Mouse (Mus musculus) ES-CJ7 (cell line): ENCODE measurements at regions not wholly inside any gene's neighbourhood (a gene's known extent, or its start where the extent isn't known, plus 50 kb on each side); places are given as distances from the start of the nearest gene placed in this dataset.

Experiments used
- DNase-seq: peaks from one replicate; pipeline ENCODE4 v3.0.0; 2011; ENCODE audit warnings: low read depth, low spot score

DNA sequence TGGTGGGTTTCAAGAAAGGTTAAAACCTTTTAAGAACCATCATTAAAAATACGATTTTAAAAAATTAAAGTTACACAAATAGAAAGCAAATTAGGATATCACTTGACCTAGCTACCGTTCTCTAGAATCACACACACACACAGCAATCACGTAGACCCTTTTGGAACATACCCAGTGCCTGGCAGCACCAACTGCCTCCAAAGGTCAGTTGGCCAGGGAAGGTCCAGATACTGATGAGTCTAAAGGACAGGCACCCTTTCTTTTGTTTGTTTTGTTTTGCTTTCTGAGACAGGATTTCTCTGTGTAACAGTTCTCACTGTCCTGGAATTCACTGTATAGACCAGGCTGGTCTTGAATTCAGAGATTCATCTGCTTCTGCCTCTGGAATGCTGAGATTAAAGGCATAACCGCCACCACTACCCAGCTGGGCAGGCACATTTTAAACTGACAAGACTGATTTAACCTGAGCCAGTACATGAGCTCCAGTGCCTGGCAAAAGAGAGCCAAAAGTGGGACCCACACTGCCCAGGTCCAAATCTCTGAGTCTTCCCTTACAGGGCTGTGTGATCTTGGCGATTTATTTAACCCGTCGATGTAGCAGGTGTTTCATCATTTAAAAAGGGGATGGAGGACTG lies 353.0 kb downstream of the Pmp22 start:
- DNase-seq: no peak

DNA sequence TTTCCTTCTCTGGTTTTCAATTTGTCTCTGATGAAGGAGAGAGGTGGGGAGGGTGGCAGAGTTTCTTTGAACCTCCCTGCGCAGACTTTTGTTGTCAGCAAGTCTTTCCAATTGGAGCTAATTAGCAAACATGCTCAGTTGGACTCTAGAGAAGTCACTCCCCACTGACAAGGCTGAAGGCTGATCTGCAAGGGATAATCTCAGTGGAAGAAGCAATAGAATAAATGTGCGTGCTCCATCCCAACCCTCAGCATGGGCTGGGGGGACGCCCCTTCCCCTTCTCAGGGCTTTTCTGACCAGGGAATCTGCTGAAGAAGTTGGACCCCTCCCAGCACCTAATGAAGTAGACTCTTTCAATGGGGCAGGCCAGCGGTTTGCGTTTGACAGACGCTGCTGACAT lies 353.8 kb downstream of the Pmp22 start:
- DNase-seq: no peak

DNA sequence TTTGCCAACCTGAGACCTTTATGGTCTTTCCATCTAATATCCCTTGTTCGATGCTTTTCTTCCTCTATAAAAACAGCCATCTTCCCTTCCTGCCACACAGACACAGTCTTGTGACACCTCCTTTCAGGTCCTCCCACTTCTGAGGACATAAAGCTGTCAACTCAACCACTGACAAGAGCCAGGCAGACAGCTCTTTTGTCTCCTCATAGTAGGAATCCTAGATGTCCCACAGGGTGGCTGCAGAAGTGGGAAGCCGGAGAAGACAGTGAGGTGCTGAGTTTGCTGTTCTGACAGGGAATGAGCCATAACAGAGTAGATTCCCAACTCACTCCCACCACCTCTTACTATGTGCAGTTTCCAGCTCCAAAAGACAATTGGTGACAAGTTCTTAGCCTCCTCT lies 358.4 kb downstream of the Pmp22 start:
- no peak for DNase-seq

GRCm38 (mm10) chr11:63502181-63502580 lies 373.4 kb downstream of the Pmp22 start:
- DNase-seq: no peak

GRCm38 (mm10) chr11:63507387-63507786 lies 378.6 kb downstream of the Pmp22 start:
- DNase-seq: no peak

DNA sequence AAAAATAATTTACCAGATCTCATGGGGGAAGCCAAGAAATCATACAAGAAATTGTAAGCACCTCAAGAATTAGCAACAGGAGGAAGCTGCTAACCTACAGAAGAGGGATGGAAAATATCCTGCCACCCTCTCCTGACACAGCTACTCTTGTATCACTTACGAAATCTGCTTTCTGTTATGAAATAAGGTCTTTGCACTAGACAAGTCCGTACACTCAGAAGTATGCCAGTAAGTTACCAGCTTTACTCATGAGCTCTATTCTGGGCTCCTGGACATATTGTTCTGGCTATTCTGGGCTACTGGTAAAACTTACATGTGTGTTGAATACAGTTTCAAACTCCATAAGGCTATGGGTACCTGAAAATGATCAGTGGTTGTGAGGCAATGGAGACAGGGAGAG lies 379.9 kb downstream of the Pmp22 start:
- no peak for DNase-seq

GRCm38 (mm10) chr11:63510611-63511010 lies 381.8 kb downstream of the Pmp22 start:
- no peak for DNase-seq

GRCm38 (mm10) chr11:63514615-63515014 lies 385.8 kb downstream of the Pmp22 start:
- no peak for DNase-seq

DNA sequence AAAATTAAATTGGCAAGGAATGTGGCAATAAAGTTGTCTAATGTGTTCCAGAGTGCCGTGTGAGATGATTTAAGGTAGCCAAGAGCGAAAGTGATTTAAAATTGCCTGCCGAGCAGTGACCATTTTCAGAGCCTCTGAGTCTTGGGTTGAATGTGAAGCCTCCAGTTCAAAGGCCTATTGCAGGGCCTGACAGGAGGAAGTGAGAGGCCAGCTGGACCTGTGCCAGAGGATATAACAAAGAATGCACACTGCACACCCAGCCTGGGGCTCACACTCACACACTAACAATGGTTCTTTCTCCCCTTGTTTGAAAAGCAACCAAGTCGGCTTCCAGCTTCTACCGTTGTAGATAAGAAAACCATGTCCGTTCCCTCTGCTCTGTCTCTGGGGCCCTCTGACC lies 390.1 kb downstream of the Pmp22 start:
- no peak for DNase-seq

DNA sequence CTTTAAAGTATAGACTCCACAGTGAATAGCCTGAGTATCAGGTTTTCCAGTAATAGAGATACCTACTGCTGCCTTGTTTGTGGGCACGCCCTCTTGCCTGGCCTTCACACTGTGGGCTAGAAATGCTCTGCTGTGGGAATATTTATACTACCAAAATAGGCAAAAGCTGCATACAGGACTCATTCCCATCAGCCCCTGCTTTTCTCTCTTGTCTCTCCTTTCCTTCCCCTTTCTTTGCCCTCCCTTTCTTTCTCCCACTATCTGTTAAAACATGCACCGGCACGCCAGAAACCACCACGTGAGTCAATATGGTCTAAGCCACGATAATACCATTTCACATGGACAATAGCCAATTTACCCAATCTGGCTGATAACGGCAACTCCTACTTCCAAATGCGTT lies 395.5 kb downstream of the Pmp22 start:
- DNase-seq: no peak

DNA sequence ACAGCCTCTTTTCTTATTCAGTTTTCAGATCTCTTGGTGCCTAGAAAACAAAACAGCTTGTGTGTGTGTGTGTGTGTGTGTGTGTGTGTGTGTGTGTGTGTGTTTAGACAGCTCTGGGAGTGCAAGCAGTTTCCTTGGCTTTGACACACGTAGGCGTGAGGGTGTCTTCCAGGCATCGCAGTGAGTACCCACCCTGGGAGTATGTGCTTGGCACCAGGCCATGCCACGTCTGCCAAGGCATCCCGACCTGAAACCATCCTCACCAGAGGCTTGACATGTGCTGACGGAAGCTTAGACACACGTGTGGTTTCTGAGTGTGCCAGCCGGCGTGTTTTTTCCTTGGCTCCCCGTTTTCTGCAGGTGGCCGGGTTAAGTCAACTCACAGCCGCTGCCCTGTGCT lies 396.6 kb downstream of the Pmp22 start:
- no peak for DNase-seq

GRCm38 (mm10) chr11:63525956-63526355 lies 396.1 kb downstream of the Hs3st3b1 start:
- DNase-seq: no peak

DNA sequence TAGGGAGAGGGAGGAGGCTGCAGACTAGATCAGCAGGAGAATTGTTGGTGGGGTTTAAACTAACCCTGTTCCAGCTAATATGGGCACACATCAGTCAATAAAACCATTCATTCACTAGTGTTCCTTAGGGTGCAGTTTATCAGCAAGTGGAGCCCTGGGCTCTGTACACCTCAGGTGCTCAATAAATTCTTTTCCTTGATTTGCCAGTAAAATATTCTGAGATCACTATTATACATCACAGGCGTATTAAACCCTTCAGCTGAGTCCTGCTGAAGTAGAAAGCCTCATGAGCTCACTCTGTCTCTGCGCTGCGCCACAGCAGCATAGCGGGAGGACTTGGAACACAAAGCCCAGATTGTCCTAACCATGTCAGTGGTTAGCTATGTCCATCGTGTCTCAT lies 389.3 kb downstream of the Hs3st3b1 start:
- DNase-seq: no peak

- peak; percentile 90 for DNase-seq
Measured at GRCm38 (mm10) chr11:63533555-63534200, 388.4 kb downstream of the Hs3st3b1 start.

GRCm38 (mm10) chr11:63537693-63538092 lies 384.4 kb downstream of the Hs3st3b1 start:
- DNase-seq: no peak

DNA sequence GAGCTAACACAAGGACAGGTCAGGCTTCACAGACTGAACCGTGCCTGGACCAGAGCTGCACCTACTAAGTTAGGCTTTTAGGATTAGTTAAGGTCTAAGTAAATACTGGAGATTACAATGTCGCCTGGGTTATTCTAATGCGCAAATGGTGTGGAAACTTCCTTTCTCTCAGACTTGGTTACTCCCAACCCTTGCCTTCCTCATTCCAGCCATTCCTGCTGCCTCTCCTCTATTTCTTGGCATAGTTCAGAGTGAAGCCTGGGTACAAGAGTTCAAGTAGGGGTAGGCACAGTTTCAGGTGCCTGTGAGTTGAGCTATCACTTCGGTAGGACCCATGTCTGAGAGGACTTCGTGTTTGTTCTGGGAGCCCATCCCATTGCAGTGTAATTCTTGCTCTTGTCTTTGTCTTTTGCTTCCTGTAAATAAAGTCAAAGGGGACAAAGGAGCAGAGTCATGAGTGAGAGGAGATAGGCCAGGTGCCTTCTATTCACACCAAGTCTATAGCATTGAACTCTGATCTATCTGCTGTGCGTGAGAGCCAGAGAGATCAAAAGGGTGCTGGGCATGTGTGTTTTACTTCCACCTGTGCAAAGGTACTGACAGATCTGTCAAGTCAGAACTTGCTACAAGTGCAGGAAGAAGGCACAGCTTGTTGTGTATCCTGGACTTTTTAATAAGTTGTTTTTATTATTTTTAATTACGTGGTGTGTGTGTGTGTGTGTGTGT lies 378.0 kb downstream of the Hs3st3b1 start:
- DNase-seq: no peak

DNA sequence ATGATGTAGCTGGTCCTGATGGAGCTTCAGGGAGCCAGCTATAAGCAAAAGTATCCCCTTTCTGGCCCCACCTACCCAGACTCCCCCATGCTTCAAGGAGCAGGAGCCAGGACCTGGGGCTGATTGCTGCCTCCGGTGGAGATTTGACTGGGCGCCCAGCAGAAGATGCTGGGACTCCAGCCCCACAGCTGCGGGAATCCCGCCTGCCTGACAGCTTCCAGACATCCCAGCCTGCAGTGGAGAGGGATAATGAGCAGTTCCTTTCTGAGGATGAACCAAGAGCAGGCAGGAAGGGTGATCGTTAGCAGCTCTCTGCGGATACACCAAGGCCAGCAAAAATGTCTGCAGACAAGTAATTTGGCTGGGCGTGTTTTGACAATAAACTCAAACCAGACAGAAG lies 376.6 kb downstream of the Hs3st3b1 start:
- no peak for DNase-seq

GRCm38 (mm10) chr11:63560466-63560865 lies 361.6 kb downstream of the Hs3st3b1 start:
- no peak for DNase-seq

GRCm38 (mm10) chr11:63562696-63563095 lies 359.4 kb downstream of the Hs3st3b1 start:
- no peak for DNase-seq

DNA sequence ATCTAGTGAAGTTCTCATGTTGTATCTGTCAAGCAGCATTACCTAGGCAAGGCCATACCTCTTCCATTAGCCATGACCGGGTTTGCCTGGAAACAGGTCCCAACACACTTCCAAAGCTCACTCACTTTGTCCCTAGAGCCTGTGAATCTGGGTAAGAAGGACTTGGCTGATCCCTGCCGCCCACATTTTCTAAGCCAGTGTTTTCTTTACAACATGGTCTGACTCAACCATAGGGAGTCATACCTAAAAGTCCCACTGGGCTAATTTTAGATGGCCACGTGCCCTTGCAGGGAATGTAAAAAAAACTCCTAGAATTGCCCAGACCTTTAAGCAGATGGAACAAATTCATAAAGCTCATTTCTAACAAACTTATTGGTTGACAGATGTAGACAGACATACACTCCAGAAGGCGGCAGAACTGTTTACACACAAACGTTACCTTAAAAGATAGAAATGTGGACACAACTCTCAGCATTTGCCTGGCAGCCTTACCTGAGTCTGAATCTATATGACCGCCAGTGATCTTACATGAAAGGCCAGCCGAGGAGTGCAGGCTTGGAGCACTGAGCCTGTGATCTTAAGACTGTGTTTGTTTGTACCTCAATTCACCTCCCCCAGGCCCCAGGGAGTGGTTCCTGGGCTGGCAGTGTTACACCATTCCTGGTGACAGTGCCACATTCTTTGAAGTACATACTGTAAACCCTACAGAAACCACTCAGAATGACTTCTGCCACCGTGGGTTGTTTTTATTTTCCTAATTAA lies 356.4 kb downstream of the Hs3st3b1 start:
- no peak for DNase-seq

DNA sequence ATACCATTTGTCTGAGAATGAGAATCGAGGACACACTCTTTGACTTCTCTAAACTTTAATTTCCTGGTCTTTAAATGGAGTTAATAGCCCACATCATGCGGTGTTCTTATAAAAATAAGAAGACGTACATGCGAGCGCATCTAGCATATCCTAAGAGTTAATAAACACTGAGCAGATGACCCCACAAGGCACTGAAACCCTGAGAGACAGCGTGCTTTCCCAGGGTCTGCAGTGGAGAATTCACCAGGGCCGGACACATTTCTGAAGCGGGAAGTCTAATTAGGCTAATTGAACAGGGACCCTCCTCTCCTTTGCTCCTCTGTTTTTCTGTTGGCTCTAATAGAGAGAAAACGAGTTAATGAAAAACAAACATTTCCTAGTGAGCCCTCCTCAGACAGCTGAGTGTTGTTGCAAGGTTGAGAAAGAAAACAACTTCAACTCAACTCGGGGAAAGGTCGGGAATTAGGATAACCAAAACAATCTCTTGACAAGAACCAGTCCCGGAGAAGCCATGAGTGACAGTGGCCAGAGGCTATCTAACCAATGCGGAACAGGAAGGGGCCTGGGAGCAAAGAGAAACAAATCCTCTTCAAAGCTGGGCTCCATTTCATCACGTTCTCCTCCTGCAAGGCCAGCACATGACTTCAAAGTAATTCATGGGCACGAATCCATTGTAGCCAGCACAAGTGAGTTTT lies 352.2 kb downstream of the Hs3st3b1 start:
- DNase-seq: no peak

- no peak for DNase-seq
Measured at GRCm38 (mm10) chr11:63570646-63571045, 351.4 kb downstream of the Hs3st3b1 start.
